Comparison of ENCODE assay signal across 8 mouse cellular contexts in genomic region chr10:57795542-57795941, GRCm38 (mm10). TPM values are rescaled to one million over a fixed set of nuclear protein-coding genes. Genes with fewer than 3 reads are reported as not detected.
DNase-seq lines count a peak whose midpoint lies in the region; ATAC-seq lines count a peak whose summit lies in the region.

No protein-coding gene starts in this region.

- no peak overlapping the region for H3K4me3 ChIP-seq in midbrain, embryonic 12.5 days

- peaks cover 21% of the 10 kb centered on the region for H3K4me1 ChIP-seq in midbrain, embryonic 12.5 days

- no peak overlapping the region for H3K9ac ChIP-seq in midbrain, embryonic 12.5 days (replicated peaks)

- no peak for ATAC-seq in midbrain, embryonic 12.5 days (ENCODE audit: low FRiP score, low read depth)
- no peak for ATAC-seq in granulocyte monocyte progenitor cell, adult 5-6 weeks (replicated peaks; ENCODE audit: poor library complexity, severe bottlenecking)

- 48% methylated on average over 4 of the region's 4 CpGs for WGBS in midbrain, embryonic 12.5 days

- peak; percentile 15 for DNase-seq in adrenal gland, postnatal 10 days
- no peak for DNase-seq in adrenal gland, postnatal 14 days
- DNase-seq in urinary bladder, postnatal 14 days (ENCODE audit: low spot score): peak; percentile 4
- DNase-seq in urinary bladder, adult 2 months (ENCODE audit: low spot score): no peak
- peak; percentile 10 to 25 for DNase-seq in kidney, postnatal 4 days
- DNase-seq in layer of hippocampus, adult 8-10 months (ENCODE audit: low spot score in 2 of 2): no peak

- peak overlapping the region; percentile 92 for H3K4me2 ChIP-seq in midbrain, embryonic 12.5 days (replicated peaks)

- peaks cover 22% of the 10 kb centered on the region for H3K36me3 ChIP-seq in midbrain, embryonic 12.5 days

- peaks cover 11% of the 10 kb centered on the region for H3K9me3 ChIP-seq in midbrain, embryonic 12.5 days

- H3K27ac ChIP-seq in midbrain, embryonic 12.5 days (replicated peaks): no peak overlapping the region

- no peaks in the 10 kb centered on the region for H3K27me3 ChIP-seq in midbrain, embryonic 12.5 days

RNA-seq across cellular contexts. Expression of gene Smpdl3a, which starts 1.4 kb away (rescaled TPM):
- total RNA-seq in adrenal gland, postnatal 10 days (2021): 10 to 100 TPM; 73.8 to 76.6 TPM
- 61.6 and 74.6 TPM in 2 replicates for total RNA-seq in adrenal gland, postnatal 14 days (2021)
- polyA plus RNA-seq in urinary bladder, adult 2 months (2012; rRNA removed): 46.4 and 50.2 TPM in 2 replicates
- 8.3 and 10.1 TPM in 2 replicates for polyA plus RNA-seq in midbrain, embryonic 12.5 days (2016; fragmentation: Nextera tagmentation; extraction: Ambion mirVana)
- total RNA-seq in layer of hippocampus, adult 8-10 months (2022): 10 to 100 TPM; 22.2 to 23.9 (median 22.6) TPM
- 60.5 and 89.3 TPM in 2 replicates for total RNA-seq in granulocyte monocyte progenitor cell, adult 5-6 weeks (2014; fragmentation: Nextera tagmentation)
- total RNA-seq in granulocyte monocyte progenitor cell, adult 5-6 weeks (2017): 52.6 and 58.6 TPM in 2 replicates

RNA-seq across cellular contexts. Expression of gene Fabp7, which starts 10.9 kb away (rescaled TPM):
- total RNA-seq in adrenal gland, postnatal 10 days (2021): 10 to 100 TPM; 12.0 to 15.9 TPM
- total RNA-seq in adrenal gland, postnatal 14 days (2021): 4.5 and 8.7 TPM in 2 replicates
- 0.95 and 1.4 TPM in 2 replicates for polyA plus RNA-seq in urinary bladder, adult 2 months (2012; rRNA removed)
- 1,010 and 1,136 TPM in 2 replicates for polyA plus RNA-seq in midbrain, embryonic 12.5 days (2016; fragmentation: Nextera tagmentation; extraction: Ambion mirVana)
- total RNA-seq in layer of hippocampus, adult 8-10 months (2022): 10 to 100 TPM; 38.4 to 81.4 (median 63.9) TPM
- total RNA-seq in granulocyte monocyte progenitor cell, adult 5-6 weeks (2014; fragmentation: Nextera tagmentation): 1.8 TPM in 1 of 2 replicates, not detected in the other
- total RNA-seq in granulocyte monocyte progenitor cell, adult 5-6 weeks (2017): 1.7 TPM in 1 of 2 replicates, not detected in the other

Comparison
In these comparisons a context has a peak if more than half of its experiments do, and no peak if none do; other contexts are left out.
1. DNase-seq: peak in adrenal gland, postnatal 10 days (single experiment), urinary bladder, postnatal 14 days (single experiment) and kidney, postnatal 4 days (2 of 2); none in adrenal gland, postnatal 14 days (single experiment), urinary bladder, adult 2 months (single experiment) and layer of hippocampus, adult 8-10 months (0 of 2).